Mouse (Mus musculus) retina, postnatal 7 days (tissue): ENCODE measurements around the gene 1700022I11Rik.

Experiments used
- DNase-seq: peaks from one replicate; pipeline ENCODE4 v3.0.0-alpha.2; 2012; ENCODE audit warnings: low read depth, low spot score

Gene 1700022I11Rik

DNA sequence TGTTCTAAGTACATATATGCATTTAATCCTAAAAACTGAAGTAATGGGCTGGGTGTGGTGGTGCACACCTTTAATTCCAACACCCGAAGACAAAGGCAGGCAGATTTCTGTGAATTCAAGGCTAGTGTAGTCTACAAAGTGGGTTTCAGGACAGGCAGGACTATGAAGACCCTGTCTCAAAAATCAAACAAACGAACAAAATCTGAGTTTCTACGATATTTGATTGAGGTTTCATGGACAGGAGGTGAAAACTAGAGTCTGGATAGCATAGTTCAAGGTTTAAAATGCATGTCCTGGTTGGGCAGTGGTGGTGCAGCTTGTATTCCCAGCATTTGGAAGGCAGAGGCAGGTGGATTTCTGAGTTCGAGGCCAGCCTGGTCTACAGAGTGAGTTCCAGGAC lies at the start of gene 1700022I11Rik:
Gene 1700022I11Rik, plus strand, starts transcription at position 301 of the 400 bp plus-strand sequence.
- DNase-seq: no peak

DNA sequence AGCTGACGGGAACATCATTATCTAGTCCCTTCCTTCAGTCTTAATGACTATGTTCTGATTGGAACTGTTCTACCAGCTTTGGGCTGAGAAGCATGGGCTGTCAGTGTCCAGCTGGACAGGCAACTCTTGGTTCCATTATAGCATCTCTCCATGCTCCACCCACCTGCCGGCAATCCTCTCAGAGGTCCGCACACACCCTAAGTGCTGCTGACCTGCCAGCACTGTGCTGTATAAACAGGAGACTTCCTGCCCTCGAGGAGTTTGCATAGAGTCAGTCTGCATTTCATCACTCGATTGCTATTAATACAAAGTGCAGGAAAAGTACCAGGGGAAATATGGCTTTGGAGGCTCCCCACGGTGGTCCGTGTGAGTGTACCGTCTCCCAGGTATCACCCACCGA lies 48.7 kb upstream of the 1700022I11Rik start:
- no peak for DNase-seq

DNA sequence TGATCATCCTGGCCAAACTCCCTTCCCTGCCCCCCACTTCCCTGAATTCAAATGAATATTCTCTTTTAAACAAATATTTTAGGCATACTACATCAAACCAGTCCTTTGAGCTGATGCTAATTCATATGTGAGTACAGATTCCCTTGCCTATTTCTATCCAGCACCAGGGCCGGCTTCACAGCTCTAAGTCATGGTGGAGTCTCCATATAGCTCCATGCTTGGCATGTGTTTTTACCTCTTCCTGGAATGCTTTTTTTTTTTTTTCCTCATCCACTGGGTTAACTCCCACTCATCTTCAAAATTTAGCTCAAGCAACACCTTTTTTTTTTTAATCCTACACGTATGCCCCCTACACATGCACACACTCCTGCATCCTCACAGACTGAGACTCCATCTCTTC lies 47.9 kb upstream of the 1700022I11Rik start:
- DNase-seq: no peak

- DNase-seq: no peak
These were observed 47.3 kb upstream of the 1700022I11Rik start for GRCm38 (mm10) chr4:42922056-42922455.

DNA sequence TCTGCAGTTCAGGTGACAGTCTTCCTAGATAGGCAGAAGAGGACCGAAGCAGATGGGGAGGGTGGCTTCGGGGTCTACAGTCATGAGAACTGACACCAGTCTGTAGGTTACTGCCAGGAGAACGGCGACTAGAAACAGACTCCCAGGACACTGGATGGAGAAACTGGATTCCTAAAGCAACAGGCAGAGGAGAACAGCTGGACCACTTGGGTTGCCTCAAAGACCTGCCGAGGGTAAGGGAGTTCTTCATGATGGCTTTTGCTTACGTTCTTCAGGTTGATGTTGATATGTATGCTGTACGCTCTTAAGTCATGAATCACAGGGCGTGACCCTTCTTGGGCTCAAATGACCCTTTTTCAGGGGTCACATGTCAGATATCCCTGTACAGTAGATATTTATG lies 46.9 kb upstream of the 1700022I11Rik start:
- DNase-seq: no peak

DNA sequence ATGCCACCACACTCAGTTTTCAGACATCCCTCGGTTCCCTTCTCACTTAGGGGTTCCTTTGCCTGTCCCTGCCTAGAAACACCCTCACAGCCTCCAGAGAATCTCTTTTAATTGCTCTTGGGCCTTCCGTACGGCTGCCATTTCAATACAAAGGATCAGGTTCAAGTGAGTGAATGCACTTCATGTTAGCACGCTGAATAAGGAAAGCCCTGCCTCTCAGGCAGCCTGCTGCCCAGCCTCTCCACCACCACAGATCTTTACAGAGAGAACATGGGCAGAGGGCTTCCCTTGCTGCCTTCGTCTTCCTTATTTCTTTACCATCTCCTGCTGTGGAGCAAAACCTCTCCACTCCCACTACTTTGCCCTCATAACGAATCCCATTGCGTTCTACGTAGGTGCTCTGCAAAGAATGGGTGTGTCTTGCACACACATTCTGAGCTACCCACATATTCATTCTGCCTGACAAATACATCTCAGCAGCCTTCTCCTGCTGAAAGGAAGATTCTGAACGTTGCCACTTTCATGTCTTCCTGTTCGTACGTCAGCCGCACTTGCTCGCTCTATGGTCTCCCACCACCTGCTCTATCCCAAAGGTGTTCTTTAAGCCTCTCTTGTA lies 45.2 kb upstream of the 1700022I11Rik start:
- DNase-seq: no peak

- DNase-seq: no peak
These were observed 41.2 kb upstream of the 1700022I11Rik start for GRCm38 (mm10) chr4:42928209-42928608.

- DNase-seq: no peak
These were observed 40.5 kb upstream of the 1700022I11Rik start for GRCm38 (mm10) chr4:42928952-42929351.

- DNase-seq: no peak
These were observed 37.0 kb upstream of the 1700022I11Rik start for GRCm38 (mm10) chr4:42932229-42932969.

DNA sequence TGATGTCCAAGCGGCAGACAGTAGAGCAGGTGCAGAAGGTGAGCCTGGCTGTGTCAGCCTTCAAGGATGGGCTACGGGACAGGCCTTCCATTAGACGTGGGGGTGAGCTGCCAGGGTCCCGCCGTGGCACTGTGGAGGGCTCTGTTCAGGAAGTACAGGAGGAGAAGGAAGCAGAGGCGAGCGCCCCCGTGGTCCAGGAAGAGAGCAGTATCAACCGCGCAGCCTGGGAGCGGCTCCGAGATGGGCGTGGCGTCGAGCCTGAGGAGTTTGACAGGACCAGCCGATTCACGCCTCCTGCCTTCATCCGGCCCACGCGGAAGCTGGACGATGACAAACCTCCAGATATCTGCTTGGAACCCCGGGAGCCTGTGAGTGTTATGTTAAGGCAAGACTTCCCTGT lies 35.8 kb upstream of the 1700022I11Rik start:
- DNase-seq: no peak

- DNase-seq: no peak
These were observed 28.0 kb upstream of the 1700022I11Rik start for GRCm38 (mm10) chr4:42941396-42941795.

DNA sequence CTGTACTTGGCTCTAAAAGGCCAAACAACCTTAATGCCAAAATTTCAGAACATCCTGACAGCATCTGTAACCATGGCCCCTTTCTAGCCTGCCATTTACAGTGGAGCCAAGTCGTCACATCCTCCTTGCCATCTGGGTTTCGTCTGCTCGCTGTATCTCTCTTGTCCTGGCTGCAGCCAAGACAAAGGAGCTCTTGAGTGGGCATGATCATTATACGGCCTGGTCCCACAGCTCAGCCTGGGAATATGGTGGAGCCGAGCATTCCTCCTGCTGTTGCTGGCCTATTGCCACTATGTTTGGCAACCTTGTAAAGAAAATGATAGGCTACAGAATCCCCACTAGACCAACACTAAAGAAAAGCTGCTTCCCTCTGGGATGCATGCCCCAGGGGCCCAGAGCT lies 26.1 kb upstream of the 1700022I11Rik start:
- no peak for DNase-seq

DNA sequence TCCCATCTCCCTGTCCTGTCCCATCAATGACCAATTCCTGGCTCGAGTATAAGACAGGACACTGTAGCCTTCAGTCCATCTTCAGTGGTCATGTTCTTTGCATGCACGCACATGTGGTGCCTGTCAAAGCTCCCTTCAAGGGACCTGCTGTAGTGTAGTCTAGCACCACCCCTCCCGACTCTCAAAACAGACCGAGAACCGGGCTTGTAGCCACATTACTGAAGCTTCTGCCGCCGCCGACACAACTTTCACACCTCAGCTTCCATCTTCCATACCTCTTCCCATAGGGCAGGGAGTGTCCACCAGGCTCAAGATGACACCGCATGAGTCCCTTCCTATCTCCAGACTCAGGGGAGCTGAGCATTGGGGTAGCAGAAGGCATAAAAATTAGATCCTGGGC lies 25.2 kb upstream of the 1700022I11Rik start:
- no peak for DNase-seq

- DNase-seq: no peak
These were observed 24.4 kb upstream of the 1700022I11Rik start for GRCm38 (mm10) chr4:42945043-42945442.

DNA sequence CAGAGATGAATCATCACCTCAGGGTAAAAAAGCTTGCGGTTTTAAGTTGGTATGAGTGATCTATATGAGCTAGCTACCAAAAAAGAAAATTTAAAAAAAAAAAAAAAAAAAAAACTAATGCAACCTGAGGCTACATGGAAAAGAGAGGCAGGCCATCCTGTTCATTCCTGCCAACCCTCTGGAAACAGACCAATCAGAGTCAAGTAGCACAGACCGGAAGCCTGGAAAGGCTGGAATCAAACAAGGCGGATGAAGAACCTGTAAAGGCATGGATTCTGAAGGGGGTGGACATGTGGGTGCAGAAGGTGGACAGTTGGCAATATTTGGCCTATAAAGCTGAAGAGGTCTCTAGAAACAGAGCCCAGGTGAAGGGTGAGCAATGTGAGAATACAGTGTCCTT lies 24.0 kb upstream of the 1700022I11Rik start:
- DNase-seq: no peak

- DNase-seq: peak; percentile 49
These were observed 23.5 kb upstream of the 1700022I11Rik start for GRCm38 (mm10) chr4:42945952-42946351.

GRCm38 (mm10) chr4:42946733-42947290 lies 22.6 kb upstream of the 1700022I11Rik start:
- peak; percentile 49 for DNase-seq

DNA sequence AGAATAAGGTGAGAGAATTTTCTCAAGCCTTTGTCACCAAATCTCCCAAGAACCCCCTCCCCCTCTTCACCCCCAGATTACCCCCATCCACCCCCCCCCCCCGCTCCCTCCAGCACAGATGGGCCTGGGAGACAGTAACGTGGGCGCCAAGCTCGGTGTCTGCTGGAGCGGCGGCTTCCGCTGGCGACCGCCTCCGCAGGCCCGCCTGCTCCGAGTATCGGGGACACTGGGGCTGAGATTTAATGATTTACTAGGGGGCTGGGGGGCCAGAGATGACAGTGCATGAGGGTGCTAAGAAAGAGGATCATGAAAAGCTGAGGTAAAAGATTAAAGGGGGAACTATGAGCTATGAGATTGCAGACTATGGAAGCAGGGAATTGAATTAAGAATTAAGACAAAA lies 20.9 kb upstream of the 1700022I11Rik start:
- DNase-seq: no peak

DNA sequence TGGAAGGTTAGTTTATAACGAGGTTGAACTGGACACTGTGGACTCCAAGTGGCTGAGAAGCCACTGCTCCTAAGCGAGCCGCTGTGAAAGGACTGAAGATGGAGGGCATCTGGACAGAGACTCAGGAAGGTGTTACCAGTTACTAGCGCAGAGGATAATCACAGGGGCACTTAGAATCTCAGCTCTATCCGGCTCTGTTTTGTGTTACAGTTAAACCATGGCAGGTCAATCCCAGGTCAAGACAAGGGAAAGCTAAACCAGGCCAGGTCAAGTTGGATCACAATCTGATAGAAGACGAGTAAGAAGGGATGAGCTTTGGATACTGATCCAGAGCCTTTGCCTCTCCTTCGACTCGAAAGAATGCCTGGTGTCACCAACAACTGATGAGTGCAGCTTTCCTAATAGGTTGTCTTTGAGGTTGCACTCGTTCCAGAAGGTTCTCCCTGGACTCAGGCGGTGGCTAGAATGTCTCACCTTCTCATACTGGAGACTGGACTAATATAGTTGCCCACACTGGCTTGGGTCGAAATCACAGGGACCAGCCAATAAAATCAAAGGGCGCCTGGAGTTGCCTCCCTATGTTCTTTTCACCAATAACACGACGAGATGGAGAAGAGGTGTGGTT lies 20.2 kb upstream of the 1700022I11Rik start:
- DNase-seq: no peak

DNA sequence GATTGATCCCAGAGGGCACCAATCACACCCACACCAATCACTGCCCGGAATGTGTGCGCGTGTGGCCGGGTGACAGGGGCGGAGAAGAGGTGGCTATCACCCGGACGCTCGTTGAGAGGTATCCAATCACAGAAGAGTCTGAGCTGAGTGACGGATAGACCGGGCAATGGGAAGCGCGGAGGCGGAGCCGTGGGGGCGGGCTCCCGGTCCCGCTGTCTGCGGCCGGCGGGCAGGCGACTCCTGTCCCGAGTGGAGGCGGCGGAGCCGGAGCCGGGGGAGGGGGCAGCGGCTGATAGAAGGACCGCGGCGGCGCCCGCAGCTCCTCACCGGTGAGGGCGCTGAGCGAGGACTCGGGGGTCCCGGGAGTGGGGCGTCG lies 19.7 kb upstream of the 1700022I11Rik start, which contains the start of gene Dnajb5:
Gene Dnajb5, plus strand, starts transcription at position 139 of the 376 bp plus-strand sequence.
- DNase-seq: peak; percentile 91

GRCm38 (mm10) chr4:42950065-42950558 lies 19.3 kb upstream of the 1700022I11Rik start:
- DNase-seq: peak; percentile 54
